Mouse (Mus musculus): ENCODE data around the gene Gm17416.

DNA sequence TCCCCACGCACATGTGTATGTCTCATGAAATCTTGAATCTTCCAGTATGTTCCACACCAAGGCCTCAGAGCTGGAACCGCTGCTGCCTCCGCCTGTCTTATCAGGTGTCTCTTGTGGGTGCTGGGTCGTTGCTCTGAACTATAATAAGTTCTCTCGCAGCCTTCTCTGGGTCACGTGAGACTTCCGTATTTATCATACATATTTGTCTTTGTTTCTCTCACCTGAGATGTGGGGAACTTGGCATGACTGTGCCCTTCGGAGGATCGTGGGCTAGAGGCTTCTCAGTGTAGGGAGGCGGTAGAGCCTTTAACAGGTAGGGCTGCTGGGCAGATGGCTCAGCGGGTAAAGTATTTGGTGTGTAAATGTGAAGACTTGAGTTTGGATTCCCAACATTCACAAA, 11.5 kb downstream of the Gm17416 start:
- TF ChIP-seq POLR2AphosphoS5 (IDR thresholded peaks at IDR 0.05; ENCODE audit: insufficient replicate concordance, low read depth, low read length) = no peak
- no peak for TF ChIP-seq CTCF (IDR thresholded peaks at IDR 0.05; ENCODE audit: low read depth, low read length)
- TF ChIP-seq GATA2 (IDR thresholded peaks at IDR 0.05; ENCODE audit: borderline replicate concordance, low read depth, low read length) = no peak
- no peak for TF ChIP-seq GATA1 (IDR thresholded peaks at IDR 0.05; ENCODE audit: borderline replicate concordance, low read length)
- no peak for TF ChIP-seq TAL1 (conservative IDR thresholded peaks at IDR 0.05; ENCODE audit: low read depth, low read length)

All from G1E (cell line).